Mouse (Mus musculus): ENCODE data around the gene Hepacam2. TPM values are rescaled to one million over a fixed set of nuclear protein-coding genes. Genes with fewer than 3 reads are reported as not detected.

Hepacam2 gene
- 3.2 and 3.6 TPM in 2 replicates for polyA plus RNA-seq (2015; fragmentation: Nextera tagmentation; extraction: Ambion mirVana)

GRCm38 (mm10) chr6:3498162-3498848 is at the start of gene Hepacam2, which contains the start of gene Vps50:
Hepacam2 (minus strand) TSS chr6:3498298.
Vps50 (plus strand) TSS chr6:3498382.
- Histone ChIP-seq H3K4me1 (ENCODE audit: control insufficient read depth, insufficient read depth, low read length) (peaks cover 6% of the 10 kb centered on the region; the same call in 1 of the 2 replicates), H3K9ac (ENCODE audit: low read length) (peak within 1 kb of the TSS; percentile 77), H3K36me3 (ENCODE audit: control insufficient read depth, insufficient read depth, low read length) (no peaks in the 10 kb centered on the region), H3K27me3 (ENCODE audit: control insufficient read depth, insufficient read depth, low read length) (no peaks in the 10 kb centered on the region), H3K4me3 (replicated peaks; ENCODE audit: low read length) (peak within 1 kb of the TSS; percentile 87), H3K9me3 (replicated peaks; ENCODE audit: control insufficient read depth, low read length) (no peaks in the 10 kb centered on the region), H3K27ac (ENCODE audit: low read length) (no peak within 1 kb of the TSS), H3K4me2 (ENCODE audit: low read depth, low read length) (peak within 1 kb of the TSS; percentile 97)
- peak; percentile 98 for ATAC-seq (ENCODE audit: insufficient read depth, low FRiP score)
- WGBS: 1% methylated on average over 28 of the region's 28 CpGs

GRCm38 (mm10) chr6:3544970-3545369 is 46.9 kb upstream of the Hepacam2 start:
- no peak overlapping the region for H3K4me3 ChIP-seq (replicated peaks; ENCODE audit: low read length)
- H3K9me3 ChIP-seq (replicated peaks; ENCODE audit: control insufficient read depth, low read length): no peaks in the 10 kb centered on the region
- no peak overlapping the region for H3K9ac ChIP-seq (ENCODE audit: low read length)
- H3K4me2 ChIP-seq (ENCODE audit: low read depth, low read length): no peak overlapping the region
- H3K4me1 ChIP-seq (ENCODE audit: control insufficient read depth, insufficient read depth, low read length): no peaks in the 10 kb centered on the region
- 72% methylated on average over 1 of the region's 1 CpGs for WGBS
- H3K27ac ChIP-seq (ENCODE audit: low read length): no peak overlapping the region
- H3K36me3 ChIP-seq (ENCODE audit: control insufficient read depth, insufficient read depth, low read length): no peaks in the 10 kb centered on the region
- ATAC-seq (ENCODE audit: insufficient read depth, low FRiP score): no peak
- no peaks in the 10 kb centered on the region for H3K27me3 ChIP-seq (ENCODE audit: control insufficient read depth, insufficient read depth, low read length)

- H3K4me3 ChIP-seq (replicated peaks; ENCODE audit: low read length): no peak overlapping the region
- no peaks in the 10 kb centered on the region for H3K36me3 ChIP-seq (ENCODE audit: control insufficient read depth, insufficient read depth, low read length)
- H3K9me3 ChIP-seq (replicated peaks; ENCODE audit: control insufficient read depth, low read length): no peaks in the 10 kb centered on the region
- H3K4me1 ChIP-seq (ENCODE audit: control insufficient read depth, insufficient read depth, low read length): no peaks in the 10 kb centered on the region
- no peak overlapping the region for H3K9ac ChIP-seq (ENCODE audit: low read length)
- H3K27me3 ChIP-seq (ENCODE audit: control insufficient read depth, insufficient read depth, low read length): no peaks in the 10 kb centered on the region
- no peak overlapping the region for H3K27ac ChIP-seq (ENCODE audit: low read length)
- WGBS: 83% methylated on average over 4 of the region's 4 CpGs
- ATAC-seq (ENCODE audit: insufficient read depth, low FRiP score): no peak
- H3K4me2 ChIP-seq (ENCODE audit: low read depth, low read length): no peak overlapping the region
These were observed 45.8 kb upstream of the Hepacam2 start for GRCm38 (mm10) chr6:3543862-3544261.

GRCm38 (mm10) chr6:3539470-3539869 is 41.4 kb upstream of the Hepacam2 start:
- no peaks in the 10 kb centered on the region for H3K4me1 ChIP-seq (ENCODE audit: control insufficient read depth, insufficient read depth, low read length)
- H3K36me3 ChIP-seq (ENCODE audit: control insufficient read depth, insufficient read depth, low read length): no peaks in the 10 kb centered on the region
- H3K27ac ChIP-seq (ENCODE audit: low read length): no peak overlapping the region
- ATAC-seq (ENCODE audit: insufficient read depth, low FRiP score): no peak
- H3K4me3 ChIP-seq (replicated peaks; ENCODE audit: low read length): no peak overlapping the region
- no peak overlapping the region for H3K9ac ChIP-seq (ENCODE audit: low read length)
- WGBS: 69% methylated on average over 2 of the region's 2 CpGs
- H3K4me2 ChIP-seq (ENCODE audit: low read depth, low read length): no peak overlapping the region
- no peaks in the 10 kb centered on the region for H3K27me3 ChIP-seq (ENCODE audit: control insufficient read depth, insufficient read depth, low read length)
- H3K9me3 ChIP-seq (replicated peaks; ENCODE audit: control insufficient read depth, low read length): no peaks in the 10 kb centered on the region

GRCm38 (mm10) chr6:3536048-3536447 is 38.0 kb upstream of the Hepacam2 start:
- Histone ChIP-seq H3K4me3 (replicated peaks; ENCODE audit: low read length) (no peak overlapping the region), H3K4me2 (ENCODE audit: low read depth, low read length) (no peak overlapping the region), H3K4me1 (ENCODE audit: control insufficient read depth, insufficient read depth, low read length) (no peaks in the 10 kb centered on the region), H3K9me3 (replicated peaks; ENCODE audit: control insufficient read depth, low read length) (no peaks in the 10 kb centered on the region), H3K9ac (ENCODE audit: low read length) (no peak overlapping the region), H3K27ac (ENCODE audit: low read length) (no peak overlapping the region), H3K36me3 (ENCODE audit: control insufficient read depth, insufficient read depth, low read length) (no peaks in the 10 kb centered on the region), H3K27me3 (ENCODE audit: control insufficient read depth, insufficient read depth, low read length) (no peaks in the 10 kb centered on the region)
- ATAC-seq (ENCODE audit: insufficient read depth, low FRiP score): no peak
- WGBS: 65% methylated on average over 1 of the region's 1 CpGs

GRCm38 (mm10) chr6:3531445-3531844 is 33.3 kb upstream of the Hepacam2 start:
- no peaks in the 10 kb centered on the region for H3K4me1 ChIP-seq (ENCODE audit: control insufficient read depth, insufficient read depth, low read length)
- H3K36me3 ChIP-seq (ENCODE audit: control insufficient read depth, insufficient read depth, low read length): no peaks in the 10 kb centered on the region
- H3K4me2 ChIP-seq (ENCODE audit: low read depth, low read length): no peak overlapping the region
- H3K9me3 ChIP-seq (replicated peaks; ENCODE audit: control insufficient read depth, low read length): no peaks in the 10 kb centered on the region
- no peaks in the 10 kb centered on the region for H3K27me3 ChIP-seq (ENCODE audit: control insufficient read depth, insufficient read depth, low read length)
- 73% methylated on average over 5 of the region's 5 CpGs for WGBS
- no peak overlapping the region for H3K27ac ChIP-seq (ENCODE audit: low read length)
- ATAC-seq (ENCODE audit: insufficient read depth, low FRiP score): no peak
- no peak overlapping the region for H3K9ac ChIP-seq (ENCODE audit: low read length)
- H3K4me3 ChIP-seq (replicated peaks; ENCODE audit: low read length): no peak overlapping the region

GRCm38 (mm10) chr6:3528198-3528597 is 30.1 kb upstream of the Hepacam2 start:
- H3K4me1 ChIP-seq (ENCODE audit: control insufficient read depth, insufficient read depth, low read length): no peaks in the 10 kb centered on the region
- no peaks in the 10 kb centered on the region for H3K27me3 ChIP-seq (ENCODE audit: control insufficient read depth, insufficient read depth, low read length)
- H3K9ac ChIP-seq (ENCODE audit: low read length): no peak overlapping the region
- no peak overlapping the region for H3K27ac ChIP-seq (ENCODE audit: low read length)
- 89% methylated on average over 4 of the region's 4 CpGs for WGBS
- ATAC-seq (ENCODE audit: insufficient read depth, low FRiP score): no peak
- no peak overlapping the region for H3K4me3 ChIP-seq (replicated peaks; ENCODE audit: low read length)
- no peak overlapping the region for H3K4me2 ChIP-seq (ENCODE audit: low read depth, low read length)
- no peaks in the 10 kb centered on the region for H3K36me3 ChIP-seq (ENCODE audit: control insufficient read depth, insufficient read depth, low read length)
- no peaks in the 10 kb centered on the region for H3K9me3 ChIP-seq (replicated peaks; ENCODE audit: control insufficient read depth, low read length)

GRCm38 (mm10) chr6:3512611-3513010 is 14.5 kb upstream of the Hepacam2 start:
- no peaks in the 10 kb centered on the region for H3K36me3 ChIP-seq (ENCODE audit: control insufficient read depth, insufficient read depth, low read length)
- no peaks in the 10 kb centered on the region for H3K27me3 ChIP-seq (ENCODE audit: control insufficient read depth, insufficient read depth, low read length)
- ATAC-seq (ENCODE audit: insufficient read depth, low FRiP score): no peak
- H3K4me1 ChIP-seq (ENCODE audit: control insufficient read depth, insufficient read depth, low read length): 0 out of 2 replicates have a peak, but pooled peaks cover 2% of the 10 kb centered on the region
- no peak overlapping the region for H3K4me3 ChIP-seq (replicated peaks; ENCODE audit: low read length)
- WGBS: 60% methylated on average over 3 of the region's 3 CpGs
- no peak overlapping the region for H3K9ac ChIP-seq (ENCODE audit: low read length)
- H3K4me2 ChIP-seq (ENCODE audit: low read depth, low read length): no peak overlapping the region
- no peak overlapping the region for H3K27ac ChIP-seq (ENCODE audit: low read length)
- H3K9me3 ChIP-seq (replicated peaks; ENCODE audit: control insufficient read depth, low read length): no peaks in the 10 kb centered on the region

GRCm38 (mm10) chr6:3511612-3512011 is 13.5 kb upstream of the Hepacam2 start:
- no peak for ATAC-seq (ENCODE audit: insufficient read depth, low FRiP score)
- Histone ChIP-seq H3K4me2 (ENCODE audit: low read depth, low read length) (no peak overlapping the region), H3K36me3 (ENCODE audit: control insufficient read depth, insufficient read depth, low read length) (no peaks in the 10 kb centered on the region), H3K4me3 (replicated peaks; ENCODE audit: low read length) (no peak overlapping the region), H3K4me1 (ENCODE audit: control insufficient read depth, insufficient read depth, low read length) (0 out of 2 replicates have a peak, but pooled peaks cover 2% of the 10 kb centered on the region), H3K9me3 (replicated peaks; ENCODE audit: control insufficient read depth, low read length) (no peaks in the 10 kb centered on the region), H3K27me3 (ENCODE audit: control insufficient read depth, insufficient read depth, low read length) (no peaks in the 10 kb centered on the region), H3K9ac (ENCODE audit: low read length) (no peak overlapping the region), H3K27ac (ENCODE audit: low read length) (no peak overlapping the region)
- 46% methylated on average over 11 of the region's 11 CpGs for WGBS
